Mouse (Mus musculus) heart, postnatal 25 days (tissue): ENCODE results near the gene Gm5475. TPM values are rescaled to one million over a fixed set of nuclear protein-coding genes. Genes with fewer than 3 reads are reported as not detected.

ENCODE experiments used
- DNase-seq: peaks from one replicate; pipeline ENCODE4 v3.0.0; 2022; ENCODE audit warnings: low spot score
- intact Hi-C: fragments of 180-260 bp; cut with DNase I; formaldehyde crosslinking; loops from one replicate; pipeline ENCODE4 v1.15.1; 2025
- total RNA-seq, 2 experiments: library from RNA; stranded (reverse); gene quantifications; 2 replicates each; pipeline ENCODE4 v1.2.3; 2021

Gene Gm5475
- total RNA-seq, 2 experiments from 2014 or later, result not detected

DNA sequence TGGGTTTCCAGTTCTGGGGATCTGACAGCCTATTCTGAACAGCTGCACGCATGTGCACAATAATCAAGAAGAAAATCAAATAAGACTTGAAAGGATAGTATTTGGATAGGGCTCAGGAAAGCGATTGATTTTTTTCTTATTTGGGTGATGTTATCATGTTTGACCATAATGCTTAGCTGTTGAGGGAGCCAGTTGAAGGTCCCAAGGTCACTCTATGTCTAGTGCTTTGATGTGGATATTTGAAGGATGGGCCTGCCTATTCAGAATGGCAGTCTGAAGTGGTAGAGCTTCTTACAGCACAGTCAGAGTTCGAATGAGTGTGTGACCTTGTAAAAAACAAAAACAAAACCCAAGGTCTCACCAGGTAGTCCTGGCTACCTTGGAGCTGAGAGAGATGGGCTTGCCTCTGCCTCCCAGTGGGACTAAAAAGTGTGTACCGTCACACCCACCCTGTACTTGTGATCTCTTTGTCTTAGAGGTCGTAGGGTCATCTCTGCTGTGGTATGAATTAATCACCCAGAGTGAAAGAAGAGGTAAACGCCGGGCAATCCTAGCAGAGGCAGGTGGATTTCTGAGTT is 52.1 kb downstream of the Gm5475 start:
- intact Hi-C loops, result no loop called here

More for the DNA sequence above, 52.1 kb downstream of the Gm5475 start:
- DNase-seq, result no peak

Other genes starting within 250 kb of the Gm5475 start
- gene Atf1, start 194.3 kb upstream of the Gm5475 start, total RNA-seq, result 10 to 100 TPM; 46.0 to 51.8 TPM
- gene Tmprss12, start 141.3 kb upstream of the Gm5475 start, total RNA-seq, result not detected
- gene Mettl7a1, start 118.0 kb upstream of the Gm5475 start, total RNA-seq, result 10 to 100 TPM; 46.8 to 52.7 TPM
- gene Mettl7a3, start 87.2 kb upstream of the Gm5475 start, total RNA-seq, result under 1 TPM in 1 of 2 experiments, not detected in 1; 0.16 TPM
- gene Methig1, start 69.0 kb upstream of the Gm5475 start, total RNA-seq, result not detected
- 1 to 10 TPM; 1.1 to 1.2 TPM for gene Mettl7a2, start 68.9 kb upstream of the Gm5475 start, total RNA-seq
- gene Higd1c, start 57.6 kb upstream of the Gm5475 start, total RNA-seq, result not detected
- 10 to 100 TPM; 52.6 to 56.9 TPM for gene Slc11a2, start 2.9 kb downstream of the Gm5475 start, total RNA-seq
- 10 to 100 TPM; 13.6 to 14.6 TPM for gene Letmd1, start 46.9 kb downstream of the Gm5475 start, total RNA-seq
- gene Csrnp2, start 73.3 kb downstream of the Gm5475 start, total RNA-seq, result 1 to 10 TPM; 2.5 to 2.9 TPM
- gene Tfcp2, start 129.9 kb downstream of the Gm5475 start, total RNA-seq, result 10 to 100 TPM; 12.6 to 13.3 TPM
- 10 to 100 TPM; 10.5 to 10.9 TPM for gene Pou6f1, start 177.8 kb downstream of the Gm5475 start, total RNA-seq
- gene Dazap2, start 193.2 kb downstream of the Gm5475 start, total RNA-seq, result 100 to 1,000 TPM; 145 to 156 TPM
- gene Smagp, start 214.8 kb downstream of the Gm5475 start, total RNA-seq, result 10 to 100 TPM; 13.7 to 15.5 TPM
- 1 to 10 TPM; 1.2 to 1.7 TPM for gene Bin2, start 247.4 kb downstream of the Gm5475 start, total RNA-seq